Mouse (Mus musculus) forelimb bud, embryonic 11.5 days (tissue): ENCODE results near the gene Enkur.
A peak's percentile ranks its signal among the peaks of the same experiment; 100 is the strongest.

Source experiments
- DNase-seq: peaks from one replicate; pipeline ENCODE4 v3.0.0-alpha.2; 2012; ENCODE audit warnings: low read depth, low spot score

The Enkur gene

DNA sequence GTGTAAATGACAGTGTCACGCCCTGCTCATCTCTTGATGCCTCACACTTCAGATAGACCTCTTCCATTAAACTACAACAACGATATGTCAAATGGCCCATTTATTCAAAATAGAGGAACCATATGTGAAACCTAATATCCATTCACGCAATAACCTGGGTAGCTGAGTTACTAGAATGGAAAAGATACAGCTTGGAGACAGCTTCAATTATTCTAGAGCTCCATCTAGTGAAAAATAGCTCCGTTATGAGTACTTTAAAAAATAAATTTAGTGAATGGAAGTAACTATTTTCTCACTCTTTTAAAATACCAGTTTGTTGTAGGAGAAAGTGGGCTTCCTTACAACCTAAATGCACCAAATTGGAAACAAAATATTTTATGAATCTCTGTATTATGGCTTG is 16.6 kb downstream of the Enkur start:
- no peak for DNase-seq

DNA sequence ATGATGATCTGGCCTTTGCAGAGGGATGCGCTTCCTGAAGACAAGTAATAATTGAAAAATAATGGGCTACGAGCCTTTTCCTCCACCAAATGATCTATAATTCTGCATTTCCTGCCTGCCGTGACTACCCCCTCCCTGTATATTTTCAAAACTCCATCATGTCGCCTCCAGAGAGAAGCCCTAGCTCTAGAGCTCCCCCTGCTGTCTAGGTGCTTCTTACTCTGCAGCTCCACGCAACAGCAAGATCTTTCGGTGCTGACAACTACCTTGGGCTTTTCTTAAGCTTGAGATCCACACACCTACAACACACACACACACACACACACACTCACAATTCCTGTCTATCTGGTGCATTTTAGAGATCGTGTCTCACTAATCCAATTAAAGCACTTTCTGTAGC is 17.6 kb downstream of the Enkur start:
- DNase-seq, result peak; percentile 16

DNA sequence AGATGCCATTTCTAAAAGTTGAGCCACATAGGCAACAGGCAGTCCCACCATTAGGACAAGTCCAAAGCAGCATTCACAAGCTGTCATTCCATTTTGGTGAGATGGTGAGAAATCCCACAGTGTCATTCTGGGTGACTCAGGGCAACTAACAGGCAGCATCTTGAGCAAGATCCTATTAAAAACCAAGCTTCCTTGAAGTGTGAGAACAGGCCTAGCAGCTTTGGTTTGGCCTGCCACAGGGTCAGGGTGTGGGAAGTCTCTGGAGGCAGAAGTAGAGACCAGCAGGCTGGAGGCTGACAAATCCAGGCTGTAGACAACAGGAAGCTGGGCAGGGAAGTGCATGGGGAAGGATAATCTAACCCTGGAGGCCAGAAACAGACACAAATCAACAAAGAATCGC is 22.4 kb downstream of the Enkur start:
- no peak for DNase-seq

DNA sequence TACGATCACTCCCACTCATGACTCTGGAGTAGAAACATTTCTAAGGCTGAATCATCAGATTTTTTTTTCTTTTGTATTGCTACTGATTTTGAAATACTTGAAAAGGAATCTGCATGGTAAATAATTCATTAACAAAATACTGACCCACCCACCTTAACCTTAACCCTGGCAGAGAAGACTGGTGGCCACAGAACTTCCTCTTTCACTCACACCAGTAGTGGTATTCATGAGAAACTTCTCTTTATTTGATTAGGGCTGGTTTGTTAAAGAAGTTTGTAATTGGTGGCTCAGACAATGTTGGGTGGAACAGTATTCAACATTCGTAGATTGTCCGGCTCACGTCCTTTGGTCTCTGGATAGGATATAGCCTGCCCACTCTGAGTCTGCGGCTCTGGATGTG is 26.0 kb downstream of the Enkur start:
- DNase-seq, result no peak

DNA sequence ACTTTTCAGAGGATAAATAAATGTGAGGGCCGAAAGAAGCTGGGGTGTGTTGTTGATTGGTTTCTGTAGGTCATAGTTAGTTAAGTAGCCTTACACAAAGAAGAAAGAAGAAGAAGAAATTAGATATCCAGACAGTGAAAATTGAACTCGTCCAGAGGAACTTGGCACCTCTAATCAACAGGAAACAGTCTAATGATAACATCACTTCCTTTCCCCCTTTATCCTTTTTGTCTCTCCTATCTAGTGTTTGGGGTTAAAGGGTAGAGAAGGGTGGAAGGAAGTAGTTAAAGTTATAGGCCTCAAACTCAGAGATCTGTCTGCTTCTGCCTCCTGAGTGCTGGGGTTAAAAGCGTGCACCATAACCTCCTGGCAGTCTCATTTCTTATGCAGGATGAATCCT is 32.4 kb downstream of the Enkur start:
- no peak for DNase-seq

DNA sequence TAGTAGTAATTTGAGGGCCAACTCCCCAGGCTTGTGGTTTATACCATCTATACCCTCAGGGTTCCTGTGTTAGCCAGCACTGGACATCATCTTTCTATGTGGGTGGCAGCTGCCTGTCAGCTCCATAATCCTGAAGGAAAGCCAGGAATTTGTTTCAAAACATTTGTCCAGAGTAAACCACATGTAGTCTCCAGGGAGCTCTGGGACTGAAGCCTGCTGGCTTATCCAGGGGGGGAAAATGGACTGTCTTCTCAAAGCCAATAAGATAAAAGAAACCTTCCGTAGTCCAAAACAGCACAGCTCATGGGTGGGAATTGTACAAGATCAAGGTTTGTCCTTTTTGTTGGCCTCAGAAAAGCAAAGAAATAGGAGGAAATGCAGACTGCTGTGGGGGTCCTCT is 37.2 kb downstream of the Enkur start:
- no peak for DNase-seq

DNA sequence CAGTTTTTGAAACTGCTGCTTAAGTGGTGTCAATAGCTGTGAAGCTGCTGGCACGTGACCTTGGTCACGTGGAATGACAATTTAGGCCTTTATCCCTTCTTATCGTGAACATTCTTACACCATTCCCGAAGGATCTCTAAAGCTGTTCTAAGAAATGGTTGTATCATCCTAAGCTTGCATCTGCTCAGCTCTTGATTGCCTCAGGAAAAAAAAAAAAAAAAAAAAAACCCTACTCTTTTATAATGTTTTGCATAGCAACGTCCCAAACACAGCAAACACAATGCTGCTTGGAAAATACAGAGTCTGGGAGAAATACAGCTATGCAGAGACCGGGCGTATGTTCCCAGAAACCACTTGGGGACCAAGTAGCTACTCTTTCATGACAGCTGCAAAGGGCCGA is 40.9 kb downstream of the Enkur start:
- no peak for DNase-seq

DNA sequence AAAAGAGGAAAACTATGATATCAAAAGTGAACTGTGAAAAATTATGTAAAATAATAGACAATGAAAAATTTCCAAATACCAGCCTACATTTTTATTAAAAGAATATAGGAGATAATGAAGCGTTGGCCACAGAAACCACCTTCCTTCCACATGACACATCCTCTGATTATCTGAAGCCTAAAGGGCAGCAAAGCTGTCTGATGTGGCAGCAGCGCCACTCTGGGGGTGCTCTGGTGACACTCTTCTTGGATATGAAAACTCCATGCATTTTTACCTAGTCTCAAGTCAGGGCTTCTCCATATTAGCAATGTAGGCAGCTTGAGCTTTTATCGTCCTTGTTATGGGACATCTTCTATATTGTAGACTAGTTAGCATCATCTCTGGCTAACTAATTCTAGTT is 51.7 kb downstream of the Enkur start:
- no peak for DNase-seq

DNA sequence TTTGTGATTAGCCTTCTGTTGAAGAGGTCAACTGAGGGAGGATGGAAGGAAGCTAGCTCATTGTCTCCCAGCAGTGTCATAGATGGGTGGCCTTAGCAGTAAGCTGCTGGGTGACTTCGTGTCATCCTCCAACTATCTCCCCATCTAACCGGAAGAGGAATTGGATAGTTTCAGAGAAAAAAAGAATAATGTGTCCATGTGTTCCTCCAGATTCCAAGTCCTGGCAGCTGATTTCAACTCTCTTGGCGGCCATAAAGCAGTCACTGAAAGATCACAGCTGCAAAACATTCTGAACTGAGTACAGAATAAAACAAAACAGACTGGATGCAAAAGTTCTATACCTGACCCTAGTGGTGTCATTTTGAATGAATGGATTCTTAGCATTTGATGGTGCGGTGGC is 58.0 kb downstream of the Enkur start:
- no peak for DNase-seq

DNA sequence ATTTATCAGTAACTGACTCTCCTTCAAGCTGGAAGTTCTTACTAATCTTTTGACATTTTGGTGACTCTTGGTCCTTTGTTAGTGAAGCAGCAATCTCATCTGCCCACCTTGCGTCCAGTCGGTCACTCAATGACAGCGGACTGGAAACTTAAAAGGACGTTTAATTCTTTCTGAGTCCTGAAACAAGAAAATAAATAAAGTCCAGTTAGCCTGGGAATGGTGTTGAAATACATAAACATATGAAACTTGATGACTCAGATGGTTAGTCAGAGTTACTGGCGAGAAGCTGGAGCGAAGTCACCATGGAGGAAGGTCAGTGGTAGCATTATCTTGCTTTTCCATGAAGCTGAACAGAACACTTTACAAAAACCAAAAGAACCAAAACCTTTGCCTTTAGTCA is 58.7 kb downstream of the Enkur start:
- DNase-seq, result no peak

DNA sequence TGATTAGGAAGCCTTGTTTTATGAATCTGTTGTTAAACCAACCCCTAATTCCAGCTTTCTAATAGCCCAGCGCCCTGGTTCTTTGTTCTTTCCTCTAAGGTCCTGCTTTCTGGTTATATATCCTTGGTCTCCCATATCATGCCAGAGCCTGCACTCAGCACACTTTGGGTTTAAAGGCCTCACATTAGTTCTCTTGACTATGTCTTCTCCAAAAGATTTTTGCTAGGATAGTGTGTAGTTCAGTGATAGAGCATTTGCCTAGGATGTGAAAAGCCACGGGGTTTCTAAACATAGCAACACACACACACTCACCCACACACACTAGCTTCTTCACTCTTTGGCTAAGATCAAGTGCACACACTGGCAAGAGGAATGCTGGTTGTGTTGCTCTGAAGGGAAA is 62.5 kb downstream of the Enkur start:
- DNase-seq, result peak; percentile 20

DNA sequence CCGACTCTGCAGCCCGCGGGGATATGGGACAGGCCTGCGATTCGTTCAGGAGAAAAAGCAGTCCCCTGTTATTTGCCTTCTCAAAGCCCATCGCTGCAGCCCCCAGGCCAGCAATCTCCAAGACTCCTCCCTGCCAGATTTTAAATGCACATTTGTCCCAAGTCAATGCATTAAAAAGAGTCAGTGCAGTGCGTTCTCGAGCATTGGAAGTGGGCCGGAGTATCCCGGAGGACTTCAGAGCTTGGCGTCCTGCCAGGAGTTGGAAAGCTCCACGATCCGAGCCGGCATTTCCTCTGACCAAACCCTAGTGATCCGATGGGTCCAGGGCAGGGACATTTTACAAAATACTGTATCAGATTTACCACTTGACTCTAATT is 63.0 kb downstream of the Enkur start:
- DNase-seq, result peak; percentile 52

DNA sequence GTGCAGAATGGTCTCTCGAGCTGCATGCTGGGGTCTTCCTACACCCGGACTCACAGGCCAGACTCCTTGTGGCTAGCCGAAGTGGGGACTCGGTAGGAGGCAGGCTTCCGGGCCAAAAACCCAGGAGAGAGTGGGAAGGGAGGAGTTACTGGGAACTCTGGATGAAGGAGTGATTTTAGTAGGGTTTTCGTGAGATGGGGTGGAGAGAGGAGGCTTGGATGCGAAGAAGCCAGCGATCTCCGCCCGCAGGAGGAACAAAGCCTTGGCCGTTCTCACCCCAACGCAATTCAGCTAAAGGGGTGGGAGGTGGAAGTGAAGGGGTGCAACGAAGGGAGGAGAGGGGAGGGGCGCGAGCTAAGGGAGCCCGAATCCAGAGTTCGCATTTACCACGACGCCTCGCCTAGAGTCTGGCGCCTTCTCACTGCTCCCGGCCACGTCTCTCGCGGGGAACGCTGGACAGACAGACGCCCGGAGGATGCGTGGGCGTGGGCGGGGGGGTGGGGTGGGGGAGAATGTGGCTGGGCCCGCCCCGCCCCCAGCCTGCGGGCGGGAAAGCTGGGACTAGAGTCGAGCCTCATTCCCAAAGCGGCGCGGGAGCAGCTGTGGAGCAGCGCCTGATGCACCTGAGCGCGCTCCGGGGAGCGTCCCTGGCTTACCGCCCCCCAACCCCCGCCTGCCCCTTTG is 63.5 kb downstream of the Enkur start:
- peak; percentile 54 for DNase-seq

DNA sequence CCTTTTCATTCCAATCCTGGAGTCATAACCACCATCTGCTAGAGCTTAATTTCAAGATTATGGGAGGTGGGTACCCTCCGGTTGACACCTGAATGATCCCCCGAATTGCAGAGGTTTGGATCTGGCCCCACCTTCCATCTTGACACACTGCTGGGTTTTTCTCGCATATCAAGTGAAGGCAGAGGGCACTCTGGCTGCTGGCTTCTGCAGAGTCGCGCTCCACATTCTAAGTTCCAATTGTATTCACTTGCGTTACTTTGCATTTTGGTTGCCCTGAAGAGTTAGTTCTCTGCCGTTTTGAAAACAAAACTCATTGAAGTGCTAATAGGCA is 64.0 kb downstream of the Enkur start:
- no peak for DNase-seq
